Mouse (Mus musculus) layer of hippocampus, adult 11-12 months (tissue): ENCODE measurements around the gene Adamts2.

Experiments
- DNase-seq: peaks from one replicate; pipeline ENCODE4 v3.0.0; 2022; ENCODE audit warnings: low spot score

Gene Adamts2

GRCm38 (mm10) chr11:50734129-50734528 is 132.2 kb downstream of the Adamts2 start:
- no peak for DNase-seq

- no peak for DNase-seq
These were observed 134.7 kb downstream of the Adamts2 start for GRCm38 (mm10) chr11:50736548-50736947.

- DNase-seq: peak; percentile 27
These were observed 136.6 kb downstream of the Adamts2 start for GRCm38 (mm10) chr11:50738436-50738835.

- no peak for DNase-seq
These were observed 137.6 kb downstream of the Adamts2 start for GRCm38 (mm10) chr11:50739453-50739852.

GRCm38 (mm10) chr11:50742146-50742545 is 140.3 kb downstream of the Adamts2 start:
- DNase-seq: no peak

- peak; percentile 47 for DNase-seq
These were observed 143.1 kb downstream of the Adamts2 start for GRCm38 (mm10) chr11:50744971-50745370.

- no peak for DNase-seq
These were observed 144.6 kb downstream of the Adamts2 start for GRCm38 (mm10) chr11:50746508-50746907.

- no peak for DNase-seq
These were observed 149.2 kb downstream of the Adamts2 start for GRCm38 (mm10) chr11:50750983-50751585.

GRCm38 (mm10) chr11:50757741-50758140 is 155.9 kb downstream of the Adamts2 start:
- DNase-seq: no peak

- no peak for DNase-seq
These were observed 164.6 kb downstream of the Adamts2 start for GRCm38 (mm10) chr11:50766461-50766860.

- DNase-seq: peak; percentile 53
These were observed 165.2 kb downstream of the Adamts2 start for GRCm38 (mm10) chr11:50767039-50767438.

GRCm38 (mm10) chr11:50768995-50769749 is 167.3 kb downstream of the Adamts2 start:
- DNase-seq: peak; percentile 94

GRCm38 (mm10) chr11:50771006-50771405 is 169.1 kb downstream of the Adamts2 start:
- peak; percentile 55 for DNase-seq

GRCm38 (mm10) chr11:50797674-50798073 is 195.8 kb downstream of the Adamts2 start:
- DNase-seq: no peak

GRCm38 (mm10) chr11:50798836-50799235 is 197.0 kb downstream of the Adamts2 start:
- DNase-seq: no peak

- DNase-seq: no peak
These were observed 212.3 kb downstream of the Adamts2 start for GRCm38 (mm10) chr11:50814233-50814632.

- no peak for DNase-seq
These were observed 224.3 kb downstream of the Adamts2 start for GRCm38 (mm10) chr11:50826214-50826613.

- peak; percentile 87 for DNase-seq
These were observed 225.4 kb downstream of the Adamts2 start, which contains the start of gene Zfp354c for GRCm38 (mm10) chr11:50827010-50827953. Gene Zfp354c (minus strand): TSS chr11:50827724.

- DNase-seq: no peak
These were observed 233.8 kb downstream of the Adamts2 start for GRCm38 (mm10) chr11:50835727-50836126.

GRCm38 (mm10) chr11:50841023-50841735 is 239.3 kb downstream of the Adamts2 start, which contains the start of gene Zfp879:
Gene Zfp879 (minus strand): TSS chr11:50841552.
- peak; percentile 96 for DNase-seq

- no peak for DNase-seq
These were observed 244.1 kb downstream of the Adamts2 start for GRCm38 (mm10) chr11:50845951-50846350.

GRCm38 (mm10) chr11:50847047-50847446 is 245.2 kb downstream of the Adamts2 start:
- DNase-seq: no peak
